Mouse (Mus musculus): ENCODE measurements at regions not wholly inside any gene's neighbourhood (a gene's known extent, or its start where the extent isn't known, plus 50 kb on each side); places are given as distances from the start of the nearest gene placed in this dataset.

GRCm38 (mm10) chr7:71041388-71041787, 309.9 kb downstream of the Gm10295 start:
- no peak for DNase-seq

- no peak for DNase-seq
Observed at GRCm38 (mm10) chr7:71040846-71041245, 310.4 kb downstream of the Gm10295 start.

GRCm38 (mm10) chr7:71038537-71038936, 312.7 kb downstream of the Gm10295 start:
- no peak for DNase-seq

DNA sequence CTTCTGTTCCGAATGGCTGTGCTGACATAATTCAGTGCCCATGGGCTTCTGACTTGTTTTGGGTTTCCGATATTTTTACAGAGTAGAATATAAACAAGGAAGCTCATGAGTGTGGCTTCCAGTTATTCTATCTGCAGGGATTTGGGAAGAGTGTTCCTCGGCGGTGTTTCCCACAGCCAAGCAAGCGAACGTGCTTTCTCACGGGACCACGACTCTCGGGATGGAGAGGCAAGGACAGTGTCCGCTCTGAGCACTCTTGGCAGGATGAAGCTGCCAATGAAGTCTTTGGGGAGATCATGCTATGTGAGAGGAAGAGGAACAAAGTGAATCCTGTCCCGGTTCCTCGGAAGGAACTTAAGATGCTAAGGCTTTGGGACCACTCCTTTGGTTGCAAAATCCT, 318.2 kb downstream of the Gm10295 start:
- no peak for DNase-seq

GRCm38 (mm10) chr7:71023946-71024610, 327.2 kb downstream of the Gm10295 start:
- no peak for DNase-seq

- DNase-seq = no peak
Observed at GRCm38 (mm10) chr7:71023253-71023945, 327.9 kb downstream of the Gm10295 start.
